Mouse (Mus musculus) embryonic facial prominence, embryonic 14.5 days (tissue): Measurements from ENCODE around the gene Cd300a. TPM values are rescaled to one million over a fixed set of nuclear protein-coding genes. Genes with fewer than 3 reads are reported as not detected.

ENCODE experiments used
- ATAC-seq: fragments of 200-750 bp; cut with Nextera tagmentation; 2 replicates; pipeline ENCODE4 v1.8.0; 2017; ENCODE audit warnings: low read depth, moderate number of reproducible peaks, moderate TSS enrichment
- DNase-seq: peaks from one replicate; pipeline ENCODE4 v3.0.0-alpha.2; 2015; ENCODE audit warnings: low spot score
- H3K27ac ChIP-seq: fragments of 300-500 bp; sonication (generic); replicated peaks from 2 replicates; pipeline ENCODE4 v1.5.1; 2014; ENCODE audit warnings: low read depth, mild to moderate bottlenecking, low read length, moderate library complexity
- H3K27me3 ChIP-seq: fragments of 300-500 bp; sonication (generic); replicated peaks from 2 replicates; pipeline ENCODE4 v1.6.1; 2014; ENCODE audit warnings: low read length; ENCODE audit not compliant: control insufficient read depth, insufficient read depth
- H3K36me3 ChIP-seq: fragments of 300-500 bp; sonication (generic); 2 replicates; pipeline ENCODE4 v1.6.1; 2014; ENCODE audit warnings: low read length, mixed read lengths; ENCODE audit not compliant: control insufficient read depth, insufficient read depth
- H3K4me1 ChIP-seq: fragments of 300-500 bp; sonication (generic); 2 replicates; pipeline ENCODE4 v1.6.1; 2014; ENCODE audit warnings: antibody characterized with exemption, low read length; ENCODE audit not compliant: control insufficient read depth, insufficient read depth
- H3K4me2 ChIP-seq: fragments of 300-500 bp; sonication (generic); 2 replicates; pipeline ENCODE4 v1.6.1; 2014; ENCODE audit warnings: low read depth, mild to moderate bottlenecking, low read length, moderate library complexity, mixed read lengths
- H3K4me3 ChIP-seq: fragments of 300-500 bp; sonication (generic); 2 replicates; pipeline ENCODE4 v1.5.1; 2014; ENCODE audit warnings: low read depth, mild to moderate bottlenecking, low read length
- H3K9ac ChIP-seq: fragments of 300-500 bp; sonication (generic); 2 replicates; pipeline ENCODE4 v1.6.1; 2014; ENCODE audit warnings: low read depth, mild to moderate bottlenecking, low read length, moderate library complexity, mixed read lengths
- H3K9me3 ChIP-seq: fragments of 300-500 bp; sonication (generic); 2 replicates; pipeline ENCODE4 v1.6.1; 2016; ENCODE audit warnings: low read length; ENCODE audit not compliant: control insufficient read depth
- WGBS: fragments of 180-500 bp; shearing (Covaris S2); extraction: QIAGEN DNeasy Blood & Tissue Kit; methylation state at CpG from one replicate; pipeline ENCODE4 v1.1.7; 2014; 5-methylcytosine and 5-hydroxymethylcytosine counted together
- polyA plus RNA-seq: library from polyadenylated mRNA; unstranded; fragments of >200 nt; fragmentation: Nextera tagmentation; extraction: Ambion mirVana; gene quantifications from 2 replicates; pipeline ENCODE4 v1.2.1, GENCODE M21; 2014

The Cd300a gene
- polyA plus RNA-seq, 1 experiment from 2014 or later = 0.96 TPM

DNA sequence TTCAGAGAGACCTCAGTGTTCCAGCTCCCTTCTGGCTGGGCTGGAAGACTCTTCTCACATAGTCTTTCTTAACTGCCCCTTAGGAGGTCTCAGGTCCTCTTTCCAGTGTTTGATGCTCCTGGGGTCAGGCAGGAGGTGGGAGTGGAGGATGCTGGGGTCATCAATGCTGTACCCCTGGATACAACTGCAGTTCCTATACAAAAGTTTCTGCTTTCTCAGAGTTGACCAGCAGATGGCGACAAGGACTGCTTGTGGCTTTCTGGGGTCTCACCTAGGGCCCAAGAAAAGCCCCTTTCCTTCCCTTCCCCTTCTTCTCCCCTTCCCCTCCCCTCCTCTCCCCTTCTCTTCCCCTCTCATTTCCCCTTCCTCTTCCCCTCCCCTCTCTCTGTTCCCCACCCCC is 9.3 kb upstream of the Cd300a start:
- no peak for ATAC-seq
- Histone ChIP-seq H3K27ac (no peak overlapping the region), H3K4me2 (no peak overlapping the region), H3K9me3 (no peaks in the 10 kb centered on the region), H3K27me3 (no peaks in the 10 kb centered on the region), H3K9ac (no peak overlapping the region), H3K4me1 (peaks cover 8% of the 10 kb centered on the region), H3K4me3 (no peak overlapping the region), H3K36me3 (no peaks in the 10 kb centered on the region)
- DNase-seq = peak; percentile 31
- WGBS = 0% methylated on average over 1 of the region's 1 CpGs

DNA sequence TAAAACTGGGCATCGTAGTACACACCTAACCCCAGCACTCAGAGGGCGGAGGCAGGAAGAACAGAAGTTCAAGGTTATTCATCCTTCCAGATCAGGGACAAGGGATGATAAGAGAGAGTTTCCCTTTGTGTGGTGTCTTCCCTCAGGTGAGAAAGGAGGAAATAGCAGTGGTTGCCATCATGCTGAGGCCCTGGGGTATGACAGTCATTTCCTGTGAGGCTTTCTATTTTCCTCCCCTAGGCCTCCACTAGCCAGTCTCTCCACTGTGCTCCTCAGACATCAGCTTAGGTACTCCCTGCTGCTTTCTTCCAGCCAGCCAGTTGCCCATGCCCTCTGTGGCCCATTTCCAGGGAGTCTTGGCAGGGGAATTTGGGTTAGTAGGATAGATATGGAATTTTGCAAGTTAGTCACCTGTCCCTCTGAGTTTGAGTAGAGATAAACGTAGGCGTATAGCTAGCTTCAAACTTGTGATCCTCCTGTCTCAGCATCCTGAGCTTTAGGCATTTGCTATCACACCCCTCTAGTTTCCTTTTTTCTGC is 6.5 kb upstream of the Cd300a start:
- 89% methylated on average over 4 of the region's 4 CpGs for WGBS
- H3K27me3 ChIP-seq = no peaks in the 10 kb centered on the region

DNA sequence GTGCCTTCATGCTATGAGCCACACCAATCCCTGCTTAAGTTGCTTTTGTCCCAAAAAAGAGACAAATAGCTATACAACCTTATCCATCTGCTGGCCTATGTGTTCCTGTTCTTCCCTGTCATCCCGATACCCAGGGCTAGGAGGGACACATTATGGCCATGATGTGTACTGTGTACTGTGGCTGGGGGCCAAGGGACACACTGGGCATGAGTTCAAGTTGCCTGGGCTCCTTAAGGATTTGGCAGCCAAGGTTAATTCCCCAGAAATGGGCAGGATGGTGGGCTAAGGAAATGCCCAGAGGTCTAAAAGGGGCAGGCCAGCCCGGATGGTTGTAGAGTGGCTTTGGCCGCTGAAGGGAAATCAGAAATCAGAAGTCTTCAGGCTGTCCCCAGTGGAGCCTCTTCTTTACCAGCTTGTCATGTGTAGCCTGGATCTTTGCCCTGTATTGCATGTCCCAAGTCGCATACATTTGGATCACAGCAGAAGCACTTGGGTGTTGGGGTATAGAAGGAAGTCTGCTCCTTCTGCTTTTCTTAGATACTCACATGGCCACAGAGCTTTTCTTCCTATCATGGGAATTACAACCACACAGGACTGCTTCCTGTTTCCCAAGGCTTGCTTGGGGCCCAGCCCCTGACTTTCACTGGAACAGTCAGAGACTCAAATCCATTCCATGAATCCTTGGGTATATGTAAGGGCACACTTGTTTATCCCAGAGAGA is 5.3 kb upstream of the Cd300a start:
- no peak for ATAC-seq

More for the DNA sequence above, 6.5 kb upstream of the Cd300a start:
- no peak for ATAC-seq
- Histone ChIP-seq H3K36me3 (no peaks in the 10 kb centered on the region), H3K9ac (no peak overlapping the region), H3K4me3 (no peak overlapping the region), H3K27ac (no peak overlapping the region), H3K4me1 (peaks cover 4% of the 10 kb centered on the region), H3K9me3 (no peaks in the 10 kb centered on the region), H3K4me2 (no peak overlapping the region)
- no peak for DNase-seq

DNA sequence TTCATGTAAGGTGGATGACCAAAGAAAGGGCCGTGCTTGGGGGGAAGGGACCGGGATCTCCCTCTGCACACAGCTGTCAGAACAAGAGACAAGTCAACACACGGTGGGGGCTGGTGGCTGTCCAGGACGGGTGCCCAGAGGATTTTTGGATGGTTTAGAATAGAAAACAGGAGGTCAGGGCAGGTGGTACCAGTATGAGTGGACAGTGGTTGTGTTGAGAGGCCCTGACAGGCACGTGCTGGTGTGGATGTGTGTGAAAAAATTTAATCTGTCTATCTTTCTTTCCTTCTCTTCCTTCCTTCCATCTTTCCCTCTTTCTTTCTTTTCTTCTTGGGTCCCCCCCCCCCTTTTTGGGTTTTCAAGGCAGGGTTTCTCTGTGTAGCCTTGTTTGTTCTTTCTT is 701 bp downstream of the Cd300a start:
- WGBS = 53% methylated on average over 5 of the region's 5 CpGs
- no peaks in the 10 kb centered on the region for H3K9me3 ChIP-seq
- no peaks in the 10 kb centered on the region for H3K27me3 ChIP-seq
- no peaks in the 10 kb centered on the region for H3K4me1 ChIP-seq
- no peak overlapping the region for H3K27ac ChIP-seq
- H3K9ac ChIP-seq = no peak overlapping the region
- H3K4me2 ChIP-seq = no peak overlapping the region
- no peak overlapping the region for H3K4me3 ChIP-seq
- ATAC-seq = no peak
- no peak for DNase-seq
- no peaks in the 10 kb centered on the region for H3K36me3 ChIP-seq

More for the DNA sequence above, 5.3 kb upstream of the Cd300a start:
- Histone ChIP-seq H3K27ac (no peak overlapping the region), H3K4me1 (peaks cover 4% of the 10 kb centered on the region), H3K9me3 (no peaks in the 10 kb centered on the region), H3K9ac (no peak overlapping the region), H3K4me3 (no peak overlapping the region), H3K36me3 (no peaks in the 10 kb centered on the region), H3K27me3 (no peaks in the 10 kb centered on the region), H3K4me2 (no peak overlapping the region)
- no peak for DNase-seq
- 82% methylated on average over 4 of the region's 4 CpGs for WGBS

DNA sequence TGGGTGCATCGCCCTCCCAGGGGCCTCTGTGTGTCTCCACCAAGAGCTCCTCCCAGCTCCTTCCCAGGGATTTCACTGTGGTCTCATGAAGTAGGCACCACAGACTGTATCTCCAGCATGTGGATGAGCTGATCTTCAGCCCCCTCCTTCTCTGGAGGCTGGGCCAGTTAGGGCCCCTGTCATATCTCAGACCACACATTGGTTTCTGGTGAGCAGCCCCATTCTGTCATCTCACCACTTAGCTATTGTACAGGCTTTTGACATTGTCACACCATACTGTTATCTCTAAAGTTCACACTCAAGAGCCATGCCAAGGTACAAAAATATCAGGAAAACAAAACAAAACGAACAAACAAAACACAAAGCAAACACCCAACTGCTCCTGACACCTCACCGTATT is 6.2 kb downstream of the Cd300a start:
- WGBS = 86% methylated on average over 3 of the region's 3 CpGs
- Histone ChIP-seq H3K9me3 (no peaks in the 10 kb centered on the region), H3K4me3 (no peak overlapping the region), H3K4me2 (no peak overlapping the region), H3K4me1 (no peaks in the 10 kb centered on the region), H3K27ac (no peak overlapping the region), H3K36me3 (no peaks in the 10 kb centered on the region), H3K9ac (no peak overlapping the region), H3K27me3 (no peaks in the 10 kb centered on the region)
- ATAC-seq (no peak), DNase-seq (no peak)

DNA sequence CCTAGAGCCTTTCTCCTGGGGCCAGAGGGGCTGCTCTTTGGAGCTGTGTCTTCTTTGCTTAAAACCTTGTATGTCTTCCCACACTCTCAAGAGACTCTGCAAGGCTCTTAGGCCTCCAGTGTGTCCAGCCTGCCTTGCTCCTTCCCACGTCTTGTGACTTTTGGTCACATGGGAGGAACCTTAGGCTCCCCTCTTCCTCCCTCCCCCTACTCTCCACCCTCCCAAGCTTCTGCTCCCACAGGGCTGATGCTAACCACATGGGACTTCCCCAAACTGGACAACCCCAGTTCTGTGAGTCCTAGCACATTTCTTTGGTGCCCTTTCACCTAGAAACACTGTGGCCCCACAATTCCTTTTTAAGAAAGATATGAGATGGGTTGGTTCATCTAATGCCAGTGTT is 8.2 kb downstream of the Cd300a start:
- Histone ChIP-seq H3K9me3 (no peaks in the 10 kb centered on the region), H3K9ac (no peak overlapping the region), H3K27me3 (no peaks in the 10 kb centered on the region), H3K4me3 (no peak overlapping the region), H3K4me1 (no peaks in the 10 kb centered on the region), H3K27ac (no peak overlapping the region), H3K36me3 (no peaks in the 10 kb centered on the region), H3K4me2 (no peak overlapping the region)
- 18% methylated on average over 1 of the region's 1 CpGs for WGBS
- no peak for DNase-seq
- no peak for ATAC-seq

DNA sequence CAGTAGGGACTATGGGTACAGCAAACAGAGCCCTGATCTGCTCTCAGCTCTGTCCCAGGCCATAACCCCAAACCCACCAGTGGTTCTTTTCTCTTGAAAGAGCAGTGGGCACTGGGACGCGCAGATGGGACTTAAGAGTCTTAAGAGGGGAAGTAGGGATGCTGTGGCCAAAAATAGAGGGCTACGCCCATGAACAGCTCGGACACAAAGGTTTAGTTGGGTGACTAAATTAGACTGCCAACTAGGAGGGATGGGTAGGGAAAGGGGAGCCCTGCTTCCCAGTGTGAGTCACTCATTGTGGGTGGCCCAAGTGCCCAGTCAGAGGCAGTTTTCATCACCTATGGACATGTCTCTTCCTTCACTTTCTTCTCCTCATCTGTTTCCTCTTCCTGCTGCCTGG is 13.4 kb downstream of the Cd300a start:
- WGBS = 84% methylated on average over 4 of the region's 4 CpGs
- Histone ChIP-seq H3K27me3 (no peaks in the 10 kb centered on the region), H3K9ac (no peak overlapping the region), H3K27ac (no peak overlapping the region), H3K9me3 (no peaks in the 10 kb centered on the region), H3K4me2 (no peak overlapping the region), H3K4me1 (no peaks in the 10 kb centered on the region), H3K4me3 (no peak overlapping the region), H3K36me3 (no peaks in the 10 kb centered on the region)
- ATAC-seq (no peak), DNase-seq (no peak)

DNA sequence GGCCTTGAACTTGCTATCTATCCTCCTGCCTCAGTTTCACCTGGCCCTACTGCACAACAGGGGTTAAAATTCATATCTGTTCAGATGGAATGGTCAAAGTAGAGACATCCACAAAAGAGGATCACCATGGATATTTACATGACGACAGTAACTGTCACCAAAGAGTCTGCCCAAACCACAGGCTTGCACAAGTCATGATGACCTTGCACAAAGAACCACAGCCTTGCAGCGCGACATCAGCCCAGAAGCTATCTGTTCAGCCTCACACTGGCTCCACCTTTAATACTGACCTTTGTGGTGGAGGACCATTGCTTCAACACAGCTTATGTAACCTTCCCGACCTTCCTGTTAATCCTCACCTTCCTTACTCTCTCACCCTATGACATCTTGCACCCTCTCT is 17.7 kb downstream of the Cd300a start:
- no peak overlapping the region for H3K4me3 ChIP-seq
- H3K9me3 ChIP-seq = no peaks in the 10 kb centered on the region
- no peaks in the 10 kb centered on the region for H3K4me1 ChIP-seq
- no peak overlapping the region for H3K9ac ChIP-seq
- DNase-seq = no peak
- H3K27ac ChIP-seq = no peak overlapping the region
- H3K4me2 ChIP-seq = no peak overlapping the region
- WGBS = 74% methylated on average over 4 of the region's 4 CpGs
- H3K27me3 ChIP-seq = no peaks in the 10 kb centered on the region
- H3K36me3 ChIP-seq = no peaks in the 10 kb centered on the region
- no peak for ATAC-seq

DNA sequence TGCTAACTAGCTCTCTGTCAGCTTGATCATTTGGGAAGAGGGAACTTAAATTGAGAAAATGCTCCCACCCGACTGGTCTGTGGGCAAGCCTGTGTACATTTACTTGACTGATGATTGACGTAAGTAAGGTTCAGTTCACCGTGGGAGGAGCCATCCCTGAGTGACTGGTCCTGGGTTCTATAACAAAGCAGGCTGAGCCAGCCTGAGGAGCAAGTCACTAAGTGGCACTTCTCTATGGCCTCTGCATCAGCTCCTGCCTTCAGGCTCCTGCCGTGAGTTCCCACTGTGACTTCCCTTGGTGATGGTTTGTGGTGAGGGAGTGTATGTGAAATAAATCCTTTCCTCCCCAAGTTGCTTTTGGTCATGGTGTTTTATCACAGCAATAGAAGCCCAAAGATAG is 18.2 kb downstream of the Cd300a start:
- H3K27ac ChIP-seq = no peak overlapping the region
- DNase-seq (no peak), ATAC-seq (no peak)
- no peak overlapping the region for H3K4me2 ChIP-seq
- H3K36me3 ChIP-seq = no peaks in the 10 kb centered on the region
- no peak overlapping the region for H3K4me3 ChIP-seq
- H3K9me3 ChIP-seq = no peaks in the 10 kb centered on the region
- no peaks in the 10 kb centered on the region for H3K4me1 ChIP-seq
- WGBS = 45% methylated on average over 4 of the region's 4 CpGs
- no peak overlapping the region for H3K9ac ChIP-seq
- no peaks in the 10 kb centered on the region for H3K27me3 ChIP-seq
